Mouse (Mus musculus): Measurements from ENCODE around the gene Snrpa.

GRCm38 (mm10) chr7:27182498-27182897 is 13.6 kb downstream of the Snrpa start:
- TF ChIP-seq POLR2A (IDR thresholded peaks at IDR 0.05; ENCODE audit: borderline replicate concordance, control insufficient read depth, low read depth, low read length) (no peak), CTCF (IDR thresholded peaks at IDR 0.05; ENCODE audit: control insufficient read depth, insufficient read depth, low read length) (no peak)

Data from bone marrow, adult 2 months (tissue).